Mouse (Mus musculus) ES-CJ7 (cell line): ENCODE measurements around the gene Zfpl1.
"Not testable (repeated sequence)": the region's sequence is repeated elsewhere in the genome, so short reads cannot be mapped to it uniquely, and the experiment has no call there.

Experiments used
- DNase-seq: peaks from one replicate; pipeline ENCODE4 v3.0.0; 2011; ENCODE audit warnings: low read depth, low spot score

The Zfpl1 gene

GRCm38 (mm10) chr19:6084478-6085248 is at the start of gene Zfpl1, which contains the start of gene Cdca5:
Gene Zfpl1 (minus strand): TSS chr19:6084956.
Gene Cdca5 (plus strand): TSS chr19:6084983.
- DNase-seq: peak; percentile 99

- DNase-seq: not testable (repeated sequence)
Observed at GRCm38 (mm10) chr19:6133197-6133596, 48.4 kb upstream of the Zfpl1 start.

GRCm38 (mm10) chr19:6132171-6132827 is 47.5 kb upstream of the Zfpl1 start:
- no peak for DNase-seq

GRCm38 (mm10) chr19:6130414-6131128 is 45.8 kb upstream of the Zfpl1 start:
- not testable (repeated sequence) for DNase-seq

GRCm38 (mm10) chr19:6127760-6128341 is 43.1 kb upstream of the Zfpl1 start, which contains the start of gene Snx15:
Gene Snx15 (minus strand): TSS chr19:6128304.
- DNase-seq: peak; percentile 98

- no peak for DNase-seq
Observed at GRCm38 (mm10) chr19:6126789-6127580, 42.2 kb upstream of the Zfpl1 start.

GRCm38 (mm10) chr19:6126289-6126688 is 41.5 kb upstream of the Zfpl1 start:
- peak; percentile 83 for DNase-seq

GRCm38 (mm10) chr19:6124898-6125297 is 40.1 kb upstream of the Zfpl1 start:
- no peak for DNase-seq

GRCm38 (mm10) chr19:6123330-6123729 is 38.6 kb upstream of the Zfpl1 start:
- DNase-seq: no peak

- peak; percentile 38 for DNase-seq
Observed at GRCm38 (mm10) chr19:6121761-6122160, 37.0 kb upstream of the Zfpl1 start.

- DNase-seq: no peak
Observed at GRCm38 (mm10) chr19:6118677-6119185, 34.0 kb upstream of the Zfpl1 start.

GRCm38 (mm10) chr19:6117986-6118676 is 33.4 kb upstream of the Zfpl1 start, which contains the start of gene Sac3d1:
Gene Sac3d1 (minus strand): TSS chr19:6118650.
- peak; percentile 94 for DNase-seq

GRCm38 (mm10) chr19:6117346-6117985 is 32.7 kb upstream of the Zfpl1 start:
- no peak for DNase-seq

GRCm38 (mm10) chr19:6116113-6116850 is 31.5 kb upstream of the Zfpl1 start:
- no peak for DNase-seq

- no peak for DNase-seq
Observed at GRCm38 (mm10) chr19:6113116-6113515, 28.4 kb upstream of the Zfpl1 start.

- DNase-seq: no peak
Observed at GRCm38 (mm10) chr19:6105586-6105985, 20.8 kb upstream of the Zfpl1 start, which contains the start of gene Naaladl1. Gene Naaladl1 (plus strand): TSS chr19:6105782.

GRCm38 (mm10) chr19:6104476-6104875 is 19.7 kb upstream of the Zfpl1 start:
- DNase-seq: no peak

- DNase-seq: no peak
Observed at GRCm38 (mm10) chr19:6102169-6102853, 17.6 kb upstream of the Zfpl1 start.
